Mouse (Mus musculus) heart, postnatal 14 days (tissue): ENCODE data around the gene Col6a3. TPM values are rescaled to one million over a fixed set of nuclear protein-coding genes. Genes with fewer than 3 reads are reported as not detected.

Experiments
- DNase-seq, 2 experiments: peaks; one replicate each; pipeline ENCODE4 v3.0.0; 2021 to 2022
- intact Hi-C: fragments of 180-260 bp; cut with DNase I; formaldehyde crosslinking; loops from one replicate; pipeline ENCODE4 v1.15.1; 2025
- total RNA-seq, 2 experiments: library from RNA; stranded (reverse); gene quantifications; 2 replicates each; pipeline ENCODE4 v1.2.3; 2021

Col6a3 gene
- total RNA-seq, 2 experiments from 2014 or later, result 90.3 to 105 TPM

DNA sequence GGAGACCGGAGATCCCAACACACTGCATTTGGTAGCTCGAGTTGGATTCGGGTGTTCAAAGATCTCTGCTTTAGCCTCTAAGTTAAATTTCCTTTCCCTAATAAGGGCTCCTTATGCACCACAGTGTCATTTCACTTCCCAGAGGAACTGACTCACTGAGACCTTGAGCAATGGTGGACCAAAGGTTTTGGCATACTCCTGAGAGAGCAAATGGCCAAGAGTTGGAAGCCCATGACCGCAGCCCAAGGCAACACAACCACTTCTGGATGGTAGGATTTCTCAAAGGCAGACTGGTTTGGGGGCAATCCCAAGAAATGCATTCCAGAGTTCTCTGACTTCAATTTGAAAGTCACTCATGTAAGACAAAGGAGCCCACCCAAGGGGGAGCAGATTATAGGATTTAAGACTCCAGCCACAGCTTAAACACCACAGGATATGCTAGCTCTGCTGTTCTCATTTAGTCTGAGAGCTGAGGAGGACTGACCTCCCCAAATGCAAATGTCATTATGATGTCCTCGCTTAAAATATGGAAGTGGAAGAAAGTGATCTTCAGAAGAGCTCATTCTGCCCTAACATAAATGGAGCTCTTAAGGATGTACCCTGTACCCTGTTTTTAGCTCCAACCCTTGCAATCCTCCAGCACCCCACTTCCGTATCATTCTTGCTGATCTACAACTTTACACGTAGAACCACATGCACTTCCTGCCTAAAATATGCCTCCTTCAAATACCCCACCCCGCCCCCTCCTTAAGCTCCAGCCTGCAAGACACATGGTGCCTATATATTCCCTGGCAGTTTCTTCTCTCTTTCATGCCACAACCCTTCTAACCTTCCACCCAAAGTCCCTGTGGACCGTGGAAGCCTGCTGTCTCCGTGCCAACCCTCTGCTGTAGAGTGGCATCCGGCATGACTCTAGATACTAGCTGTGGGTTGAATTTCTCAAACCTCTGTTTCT is 103.3 kb downstream of the Col6a3 start:
- no peak for DNase-seq
- intact Hi-C loops, result no loop called here

DNA sequence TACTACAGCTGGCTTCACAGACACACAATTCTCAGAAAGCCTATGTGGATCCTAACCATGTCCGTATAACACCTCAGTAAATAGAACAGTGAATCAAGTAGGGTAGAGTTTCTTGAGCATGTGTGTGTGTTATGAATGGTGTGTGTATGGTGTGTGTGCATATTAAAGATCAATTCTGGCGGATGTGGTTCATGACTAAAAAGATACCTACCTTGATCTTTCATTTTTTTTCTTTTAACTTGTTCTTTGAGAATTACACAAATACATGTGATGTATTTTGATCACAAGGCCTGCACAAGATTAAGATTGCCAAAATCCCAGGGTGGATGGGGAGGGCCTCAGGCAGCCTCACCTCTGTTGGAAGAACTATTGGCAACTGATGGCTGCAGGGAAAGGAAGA is 104.9 kb downstream of the Col6a3 start:
- intact Hi-C loops, result no loop called here
- DNase-seq, result no peak

DNA sequence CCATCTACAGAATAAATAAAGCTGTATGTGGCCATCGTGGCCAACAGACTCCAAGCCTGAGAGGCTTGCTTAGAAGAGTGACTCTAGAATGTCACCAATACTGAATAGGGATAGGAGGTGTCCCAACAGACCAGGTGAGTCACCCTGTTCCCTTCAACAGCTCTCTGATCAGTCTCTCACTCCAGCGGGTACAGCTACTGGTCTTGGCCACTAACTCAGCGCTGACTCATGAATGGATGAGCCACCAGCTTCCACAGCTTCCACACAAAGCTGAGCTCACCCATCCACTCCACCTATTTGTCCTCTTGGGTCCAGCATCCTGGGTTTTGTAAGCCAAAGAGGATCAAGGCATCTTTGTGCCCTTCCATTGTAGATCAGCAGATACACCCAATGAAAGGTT is 114.3 kb downstream of the Col6a3 start:
- DNase-seq, result no peak
- intact Hi-C loops, result no loop called here

- no peak for DNase-seq
- intact Hi-C loops, result no loop called here
Observed at GRCm38 (mm10) chr1:90723754-90724153, 120.0 kb downstream of the Col6a3 start.

DNA sequence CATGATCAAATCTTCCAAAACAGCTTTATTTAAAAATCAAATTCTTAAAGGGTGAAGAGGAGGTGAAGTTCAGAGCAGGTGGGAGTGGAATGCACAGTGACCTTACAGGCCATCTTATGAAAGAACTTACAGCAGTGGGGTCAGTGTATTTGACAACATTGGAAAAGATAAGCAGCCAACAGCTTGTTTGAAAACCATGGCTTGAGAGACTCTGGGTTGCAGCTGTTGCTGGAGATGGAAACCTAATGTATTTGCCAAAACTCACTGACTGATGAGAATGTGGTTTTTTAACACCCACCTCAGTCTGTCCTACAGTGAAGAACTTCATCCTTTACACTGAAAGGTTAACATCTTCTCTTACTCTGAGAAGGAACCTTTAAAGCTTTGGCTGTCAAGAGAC is 120.4 kb downstream of the Col6a3 start:
- intact Hi-C loops, result no loop called here
- DNase-seq, result no peak

GRCm38 (mm10) chr1:90722021-90722420 is 121.8 kb downstream of the Col6a3 start:
- intact Hi-C loops, result no loop called here

DNA sequence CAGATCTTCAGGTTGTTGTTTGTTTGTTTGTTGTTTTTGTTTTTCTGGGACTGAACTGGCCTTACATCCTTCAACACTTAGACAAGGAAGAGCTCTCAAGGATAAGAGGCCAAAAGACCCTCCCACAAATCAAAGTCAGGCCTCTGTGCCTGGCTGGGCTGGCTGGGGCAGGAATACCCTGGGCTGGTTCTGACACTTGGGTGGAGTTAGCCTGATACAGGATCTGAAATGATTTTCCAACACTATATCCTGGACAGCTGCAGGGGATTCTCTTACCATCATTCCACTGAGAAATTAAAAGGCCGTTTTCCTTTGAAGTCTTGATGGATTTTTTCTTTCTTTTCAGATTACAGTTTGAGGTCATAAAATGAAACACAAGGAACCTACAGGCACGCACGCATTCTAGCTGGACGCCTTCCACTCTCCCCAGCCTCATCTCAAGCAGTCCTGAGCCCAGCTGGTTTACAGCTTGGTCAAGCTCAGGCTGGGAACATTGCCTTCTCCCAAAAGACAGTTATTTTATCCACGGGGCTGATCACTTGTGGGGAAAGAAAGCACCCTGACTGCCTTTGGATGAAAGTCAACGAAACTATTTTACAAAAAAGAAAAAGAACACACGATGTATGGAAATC is 123.0 kb downstream of the Col6a3 start:
- DNase-seq, result no peak
- intact Hi-C loops, result no loop called here

More at GRCm38 (mm10) chr1:90722021-90722420, 121.8 kb downstream of the Col6a3 start:
- DNase-seq, result no peak

- DNase-seq, result no peak
- intact Hi-C loops, result no loop called here
Observed at GRCm38 (mm10) chr1:90718826-90719550, 124.8 kb downstream of the Col6a3 start.

GRCm38 (mm10) chr1:90716258-90716657 is 127.5 kb downstream of the Col6a3 start:
- DNase-seq, result no peak
- intact Hi-C loops, result no loop called here

Other genes with a start within 250 kb of the Col6a3 start
- gene Cops8, start 241.0 kb downstream of the Col6a3 start, total RNA-seq, result 10 to 100 TPM; 83.5 to 84.9 TPM
- gene Mlph, start 71.1 kb upstream of the Col6a3 start, total RNA-seq, result under 1 TPM; 0.41 to 0.86 TPM
- gene Prlh, start 109.1 kb upstream of the Col6a3 start, total RNA-seq, result not detected
- gene Rab17, start 125.7 kb upstream of the Col6a3 start, total RNA-seq, result 1 to 10 TPM; 2.5 to 3.1 TPM
- 100 to 1,000 TPM; 101 to 109 TPM for gene Lrrfip1, start 154.8 kb upstream of the Col6a3 start, total RNA-seq